Mouse (Mus musculus) olfactory bulb, adult 2 months (tissue): ENCODE data around the gene Dctn1.

Source experiments
- CTCF ChIP-seq: fragments of 200-500 bp; IDR thresholded peaks from 2 replicates; pipeline ENCODE4 v1.5.1; 2012; ENCODE audit warnings: low read depth, mild to moderate bottlenecking, low read length, moderate library complexity; ENCODE audit not compliant: insufficient read depth
- POLR2A ChIP-seq: fragments of 200-500 bp; IDR thresholded peaks from 2 replicates; pipeline ENCODE4 v1.6.1; 2012; ENCODE audit warnings: mild to moderate bottlenecking, low read depth, low read length, moderate library complexity; ENCODE audit not compliant: insufficient read depth

GRCm38 (mm10) chr6:83151721-83152120, 14.0 kb upstream of the Dctn1 start:
- no peak for TF ChIP-seq CTCF
- no peak for TF ChIP-seq POLR2A
